Mouse (Mus musculus): ENCODE results near the gene Hnmt. TPM values are rescaled to one million over a fixed set of nuclear protein-coding genes. Genes with fewer than 3 reads are reported as not detected.
"Not testable (repeated sequence)": the region's sequence is repeated elsewhere in the genome, so short reads cannot be mapped to it uniquely, and the experiment has no call there.

Hnmt gene
- polyA plus RNA-seq, 1 experiment from 2014 or later, result 1.9 TPM

DNA sequence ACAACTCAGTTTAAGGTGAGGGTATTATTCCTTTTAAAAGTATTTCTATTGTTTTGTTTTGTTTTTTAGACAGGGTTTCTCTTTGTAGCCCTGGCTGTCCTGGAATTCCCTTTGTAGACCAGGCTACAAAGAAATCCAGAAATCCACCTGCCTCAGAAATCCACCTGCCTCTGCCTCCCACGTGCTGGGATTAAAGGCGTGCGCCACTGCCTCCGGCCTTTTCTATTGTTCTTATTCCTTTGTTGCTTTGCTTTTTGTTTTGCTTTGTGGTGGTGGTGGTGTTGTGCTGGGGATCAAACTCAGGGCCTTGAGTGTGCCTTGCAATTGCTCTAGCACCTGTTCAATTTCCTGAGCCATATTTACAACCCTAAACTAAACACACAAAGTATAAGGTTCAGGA is 50.4 kb downstream of the Hnmt start:
- no peak overlapping the region for H3K4me2 ChIP-seq
- H3K4me3 ChIP-seq (replicated peaks), result no peak overlapping the region
- H3K36me3 ChIP-seq, result no peaks in the 10 kb centered on the region
- no peak overlapping the region for H3K9ac ChIP-seq
- 87% methylated on average over 4 of the region's 4 CpGs for WGBS
- no peak for ATAC-seq (ENCODE audit: insufficient read depth, low FRiP score, low read depth)
- H3K4me1 ChIP-seq, result no peaks in the 10 kb centered on the region
- no peak overlapping the region for H3K27ac ChIP-seq
- H3K9me3 ChIP-seq, result no peaks in the 10 kb centered on the region
- no peaks in the 10 kb centered on the region for H3K27me3 ChIP-seq (replicated peaks)

DNA sequence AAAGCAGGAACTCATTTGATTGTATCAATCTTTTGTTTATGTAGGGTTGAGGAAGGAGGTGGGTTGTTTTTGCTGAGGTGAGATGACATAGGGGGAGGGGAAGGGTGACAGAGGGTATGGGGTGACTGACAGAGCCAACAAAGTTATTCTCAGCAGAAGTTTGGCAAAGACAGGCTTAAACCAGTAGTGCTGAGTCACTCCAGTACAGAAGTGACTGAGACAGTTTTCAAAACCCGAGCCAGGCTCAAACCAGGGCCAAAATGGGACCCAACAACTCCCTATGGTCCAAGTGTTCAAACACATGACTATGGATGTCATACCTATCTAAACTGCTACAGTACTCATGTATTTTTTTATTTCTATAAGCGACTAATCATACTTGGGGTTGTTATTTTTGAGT is 52.4 kb downstream of the Hnmt start:
- WGBS, result 61% methylated on average over 2 of the region's 2 CpGs
- no peak overlapping the region for H3K9ac ChIP-seq
- no peaks in the 10 kb centered on the region for H3K36me3 ChIP-seq
- no peak overlapping the region for H3K27ac ChIP-seq
- H3K4me2 ChIP-seq, result no peak overlapping the region
- no peak overlapping the region for H3K4me3 ChIP-seq (replicated peaks)
- ATAC-seq (ENCODE audit: insufficient read depth, low FRiP score, low read depth), result no peak
- no peaks in the 10 kb centered on the region for H3K27me3 ChIP-seq (replicated peaks)
- no peaks in the 10 kb centered on the region for H3K9me3 ChIP-seq
- no peaks in the 10 kb centered on the region for H3K4me1 ChIP-seq

- H3K4me1 ChIP-seq; H3K36me3 ChIP-seq; H3K9ac ChIP-seq; ATAC-seq (ENCODE audit: insufficient read depth, low FRiP score, low read depth); H3K4me3 ChIP-seq (replicated peaks); H3K27ac ChIP-seq; H3K4me2 ChIP-seq; H3K9me3 ChIP-seq; H3K27me3 ChIP-seq (replicated peaks): not testable (repeated sequence)
- 79% methylated on average over 9 of the region's 9 CpGs for WGBS
Measured at GRCm38 (mm10) chr2:23990034-23990573, 59.1 kb downstream of the Hnmt start.

DNA sequence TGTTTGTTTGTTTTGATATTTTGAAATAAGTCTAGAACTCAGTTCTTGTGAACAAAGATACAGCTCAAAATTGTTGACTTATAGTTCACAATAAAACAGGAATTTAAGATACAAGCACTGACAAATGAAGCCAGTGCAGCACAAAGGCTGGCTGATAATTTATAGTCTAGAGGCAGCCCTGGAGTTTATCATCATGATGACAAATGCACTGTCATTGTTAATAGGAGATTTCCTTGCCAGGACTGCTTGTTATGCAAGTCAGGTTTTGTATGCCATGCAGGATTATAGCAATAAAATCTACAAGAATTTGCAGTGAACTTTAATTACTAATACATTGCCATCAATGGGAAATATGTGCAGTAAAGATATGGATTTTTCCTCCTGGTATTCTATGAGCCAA is 61.9 kb downstream of the Hnmt start:
- no peak overlapping the region for H3K27ac ChIP-seq
- no peaks in the 10 kb centered on the region for H3K9me3 ChIP-seq
- no peaks in the 10 kb centered on the region for H3K27me3 ChIP-seq (replicated peaks)
- no peak overlapping the region for H3K9ac ChIP-seq
- no peak overlapping the region for H3K4me2 ChIP-seq
- H3K36me3 ChIP-seq, result no peaks in the 10 kb centered on the region
- no peak overlapping the region for H3K4me3 ChIP-seq (replicated peaks)
- no peak for ATAC-seq (ENCODE audit: insufficient read depth, low FRiP score, low read depth)
- no peaks in the 10 kb centered on the region for H3K4me1 ChIP-seq

DNA sequence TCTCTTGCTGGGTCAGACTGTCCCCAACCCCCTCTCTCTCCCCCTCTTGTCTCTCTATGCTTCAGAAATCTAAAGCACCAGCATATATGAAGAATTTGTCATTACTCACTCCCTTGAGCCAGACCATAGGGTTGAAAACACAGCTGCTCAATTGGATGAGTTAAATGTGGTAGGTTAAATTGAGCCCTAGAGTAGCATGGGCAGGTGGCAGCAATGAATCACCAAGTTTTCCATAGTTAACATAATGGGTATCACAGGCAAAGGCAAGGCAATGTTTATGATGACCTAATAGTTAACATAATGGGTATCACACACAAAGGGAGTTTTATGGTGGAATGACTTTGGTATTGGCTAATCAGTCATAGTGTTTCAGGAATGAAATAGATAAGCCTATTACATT is 65.9 kb downstream of the Hnmt start:
- Histone ChIP-seq H3K9ac (no peak overlapping the region), H3K4me3 (replicated peaks) (no peak overlapping the region), H3K9me3 (no peaks in the 10 kb centered on the region), H3K4me1 (no peaks in the 10 kb centered on the region), H3K4me2 (no peak overlapping the region), H3K36me3 (no peaks in the 10 kb centered on the region), H3K27ac (no peak overlapping the region), H3K27me3 (replicated peaks) (no peaks in the 10 kb centered on the region)
- ATAC-seq (ENCODE audit: insufficient read depth, low FRiP score, low read depth), result no peak

- H3K4me3 ChIP-seq (replicated peaks), result no peak overlapping the region
- no peak for ATAC-seq (ENCODE audit: insufficient read depth, low FRiP score, low read depth)
- no peaks in the 10 kb centered on the region for H3K9me3 ChIP-seq
- no peak overlapping the region for H3K27ac ChIP-seq
- WGBS, result 61% methylated on average over 1 of the region's 1 CpGs
- H3K9ac ChIP-seq, result no peak overlapping the region
- H3K4me2 ChIP-seq, result no peak overlapping the region
- no peaks in the 10 kb centered on the region for H3K4me1 ChIP-seq
- no peaks in the 10 kb centered on the region for H3K36me3 ChIP-seq
- H3K27me3 ChIP-seq (replicated peaks), result no peaks in the 10 kb centered on the region
Measured at GRCm38 (mm10) chr2:23982860-23983259, 66.3 kb downstream of the Hnmt start.

GRCm38 (mm10) chr2:23960659-23961274 is 88.4 kb downstream of the Hnmt start:
- H3K4me3 ChIP-seq (replicated peaks); H3K36me3 ChIP-seq; H3K4me1 ChIP-seq; H3K9ac ChIP-seq; H3K9me3 ChIP-seq; H3K4me2 ChIP-seq; H3K27me3 ChIP-seq (replicated peaks); ATAC-seq (ENCODE audit: insufficient read depth, low FRiP score, low read depth); H3K27ac ChIP-seq: not testable (repeated sequence)
- 92% methylated on average over 15 of the region's 15 CpGs for whole genome bisulfite sequencing

Other genes with a start within 250 kb of the Hnmt start
- not detected in 2 replicates for gene Tbpl2, start 47.2 kb upstream of the Hnmt start, polyA plus RNA-seq (2015; fragmentation: Nextera tagmentation; extraction: Ambion mirVana)
- gene Il1f8, start 103.8 kb upstream of the Hnmt start, polyA plus RNA-seq (2015; fragmentation: Nextera tagmentation; extraction: Ambion mirVana), result not detected in 2 replicates
- gene Il1f9, start 137.1 kb upstream of the Hnmt start, polyA plus RNA-seq (2015; fragmentation: Nextera tagmentation; extraction: Ambion mirVana), result 0.23 and 0.28 TPM in 2 replicates
- not detected in 2 replicates for gene Il1f6, start 166.0 kb upstream of the Hnmt start, polyA plus RNA-seq (2015; fragmentation: Nextera tagmentation; extraction: Ambion mirVana)
- gene Il1f5, start 227.6 kb upstream of the Hnmt start, polyA plus RNA-seq (2015; fragmentation: Nextera tagmentation; extraction: Ambion mirVana), result 0.13 TPM in 1 of 2 replicates, not detected in the other
- gene Il1f10, start 241.8 kb upstream of the Hnmt start, polyA plus RNA-seq (2015; fragmentation: Nextera tagmentation; extraction: Ambion mirVana), result not detected in 2 replicates